Mouse (Mus musculus): ENCODE results near the gene Pld4.
A peak's percentile ranks its signal among the peaks of the same experiment; 100 is the strongest.

Gene Pld4

DNA sequence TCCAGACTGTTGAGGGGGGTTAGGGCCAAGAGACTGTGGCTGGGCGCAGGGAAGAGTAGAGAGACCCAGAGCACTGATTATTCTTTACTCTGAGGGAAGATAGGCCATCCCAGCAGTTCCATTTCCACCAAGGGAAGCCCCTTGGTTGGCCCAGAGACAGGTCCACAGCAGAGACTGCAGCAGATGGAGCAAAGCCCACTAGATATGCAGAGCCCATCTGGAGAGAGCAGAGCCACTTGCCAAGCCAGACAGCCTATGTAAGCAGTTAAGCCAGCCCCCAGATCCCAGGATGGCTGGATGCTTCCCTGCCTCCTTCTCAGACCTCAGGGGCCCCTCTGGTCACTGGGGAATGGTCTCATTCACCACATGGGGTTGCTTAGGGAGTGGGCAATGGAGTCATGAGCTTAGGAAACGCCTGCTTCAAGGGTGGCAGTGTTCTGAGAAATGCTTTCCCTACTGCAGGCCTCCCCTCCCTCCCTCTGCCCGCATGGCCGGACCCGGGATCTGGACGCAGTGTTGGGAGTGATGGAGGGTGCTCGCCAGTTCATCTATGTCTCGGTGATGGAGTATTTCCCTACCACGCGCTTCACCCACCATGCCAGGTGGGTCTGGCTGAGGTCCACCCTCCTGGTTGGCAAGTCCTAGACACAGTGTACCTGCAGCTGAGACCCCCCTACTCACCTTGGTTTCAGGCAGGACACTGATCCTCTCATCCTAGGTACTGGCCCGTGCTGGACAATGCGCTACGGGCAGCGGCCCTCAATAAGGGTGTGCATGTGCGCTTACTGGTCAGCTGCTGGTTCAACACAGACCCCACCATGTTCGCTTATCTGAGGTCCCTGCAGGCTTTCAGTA is 6.8 kb downstream of the Pld4 start:
- DNase-seq (ENCODE audit: low read depth, low spot score): no peak

DNA sequence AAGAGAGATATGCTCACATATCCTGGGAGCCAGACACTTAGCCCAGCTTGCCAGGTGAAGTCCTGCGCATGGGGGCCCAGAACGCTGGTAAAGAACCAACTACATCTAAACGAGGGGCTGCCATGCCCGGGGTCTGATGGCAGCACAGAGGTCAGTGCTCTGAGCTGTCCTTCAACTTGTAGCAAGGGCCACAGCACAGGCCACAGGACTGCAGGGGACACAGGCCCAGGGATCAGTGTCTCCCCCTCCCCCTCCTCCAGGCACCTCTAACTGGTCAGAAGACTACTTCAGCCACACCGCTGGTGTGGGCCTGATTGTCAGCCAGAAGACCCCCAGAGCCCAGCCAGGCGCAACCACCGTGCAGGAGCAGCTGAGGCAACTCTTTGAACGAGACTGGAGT is 7.7 kb downstream of the Pld4 start:
- no peak for DNase-seq (ENCODE audit: low read depth, low spot score)

DNA sequence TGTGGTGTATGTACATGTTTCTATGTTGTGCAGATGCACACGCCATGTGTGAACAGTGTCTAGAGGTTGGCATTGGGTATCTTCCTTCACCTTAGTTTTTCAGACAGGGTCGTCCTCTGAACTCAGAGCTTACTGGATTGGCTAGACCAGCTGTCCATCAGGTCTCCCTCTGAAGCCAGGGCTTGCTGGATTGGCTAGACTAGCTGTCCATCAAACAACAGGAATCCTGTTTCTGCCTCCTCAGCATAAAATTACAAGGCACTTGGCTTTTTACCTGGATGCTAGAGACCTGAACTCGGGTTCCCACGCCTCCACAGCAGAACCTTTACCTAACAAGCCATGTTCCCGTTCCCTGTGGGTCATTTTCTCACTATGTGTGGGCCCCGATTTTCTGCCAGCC is 8.6 kb downstream of the Pld4 start:
- DNase-seq (ENCODE audit: low read depth, low spot score): peak; percentile 15

DNA sequence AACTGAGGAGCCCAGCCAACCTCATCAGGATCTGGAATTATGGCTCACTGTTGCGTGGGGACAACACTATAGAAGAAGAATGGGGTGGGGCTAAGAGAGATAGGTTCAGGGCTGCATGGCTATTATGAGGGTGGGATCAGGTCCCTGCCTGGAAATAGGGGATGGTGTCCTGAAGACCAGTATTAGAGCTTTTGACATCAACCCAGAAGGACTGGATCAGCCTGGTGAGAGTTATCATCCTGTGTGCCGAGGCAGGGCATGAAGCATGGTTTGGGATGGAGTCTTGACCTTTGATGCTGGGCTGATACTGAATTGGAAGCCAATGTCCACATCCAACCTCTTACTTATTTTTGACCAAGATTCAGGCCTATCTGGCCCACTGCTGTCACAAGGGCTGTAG is 9.3 kb downstream of the Pld4 start:
- no peak for DNase-seq (ENCODE audit: low read depth, low spot score)

DNA sequence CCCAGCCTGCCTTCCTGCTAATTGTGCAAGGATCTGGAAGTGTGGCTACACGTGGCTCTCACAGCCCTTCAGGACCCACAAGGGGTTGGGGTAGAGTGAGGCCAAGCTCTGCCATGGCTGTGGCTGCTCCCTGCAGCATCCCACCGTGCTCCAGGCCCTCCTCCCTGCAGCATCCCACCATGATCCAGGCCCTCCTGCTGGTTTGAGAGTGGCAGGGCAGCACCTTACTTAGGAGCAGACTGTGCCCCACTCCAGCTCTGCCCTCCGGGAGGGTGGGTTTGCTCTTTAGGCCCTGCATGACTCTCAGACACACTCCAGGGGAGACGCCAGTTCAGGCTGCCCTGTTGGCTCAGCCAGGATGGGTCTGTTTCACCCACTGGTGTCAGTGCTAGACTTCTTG is 9.9 kb downstream of the Pld4 start:
- no peak for DNase-seq (ENCODE audit: low read depth, low spot score)

DNA sequence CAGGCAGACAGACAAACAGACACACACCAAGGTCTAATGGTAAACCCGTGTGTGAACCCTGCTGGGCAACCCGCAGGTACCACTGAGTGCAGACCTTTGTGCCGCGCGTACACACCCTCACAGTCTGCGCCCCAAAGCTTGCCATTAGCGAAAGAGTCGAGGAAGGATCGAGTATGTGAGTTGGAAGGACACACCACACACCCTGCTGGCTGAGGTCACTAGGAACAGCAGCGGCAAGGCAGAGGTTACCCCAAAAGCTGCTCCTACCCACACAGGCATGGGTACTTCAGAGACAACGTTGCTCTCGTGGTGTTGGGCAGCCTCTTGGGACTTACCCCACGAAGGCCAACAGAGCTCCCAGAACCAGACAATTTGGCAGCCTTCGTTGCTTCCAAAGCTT is 11.9 kb downstream of the Pld4 start:
- DNase-seq (ENCODE audit: low read depth, low spot score): no peak

DNA sequence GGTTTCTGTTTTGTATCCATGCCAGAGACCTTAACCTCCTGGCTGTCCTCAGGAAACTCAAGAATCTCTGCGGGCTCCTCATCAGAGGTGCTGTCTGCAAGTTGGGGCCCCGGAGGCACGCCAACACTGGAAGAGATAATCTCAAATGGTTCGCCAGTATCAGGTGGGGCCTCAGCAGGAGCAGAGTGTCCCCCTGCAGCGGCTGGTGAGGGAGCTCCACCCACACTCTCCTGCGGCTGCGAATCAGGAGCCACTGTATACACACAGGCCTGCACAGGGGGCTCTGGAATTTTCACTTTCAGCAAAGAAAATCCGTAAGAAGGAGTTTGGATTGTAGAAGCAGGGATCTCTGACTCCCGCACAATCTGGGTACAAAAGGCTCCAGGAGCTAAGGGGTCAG is 12.9 kb downstream of the Pld4 start:
- DNase-seq (ENCODE audit: low read depth, low spot score): no peak

DNA sequence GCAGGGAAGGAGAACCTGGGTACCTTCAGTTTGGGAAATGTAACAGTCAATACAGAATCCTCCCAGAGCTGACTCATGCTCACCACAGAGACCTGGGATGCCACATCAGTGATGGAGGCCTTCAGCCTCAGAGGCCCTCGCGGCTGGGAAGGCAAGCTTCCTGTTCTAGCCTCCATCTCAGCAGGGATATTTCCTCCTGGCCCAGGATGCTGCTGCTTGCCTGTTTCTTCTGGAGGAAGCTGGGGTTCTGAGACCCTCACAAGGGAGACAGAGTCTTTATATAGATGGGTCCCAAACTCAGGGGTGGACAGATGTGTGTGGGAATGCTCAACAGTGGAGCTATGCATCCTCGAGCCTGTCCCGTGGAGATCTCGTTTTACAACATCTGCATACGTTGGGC is 13.6 kb downstream of the Pld4 start:
- DNase-seq (ENCODE audit: low read depth, low spot score): no peak

DNA sequence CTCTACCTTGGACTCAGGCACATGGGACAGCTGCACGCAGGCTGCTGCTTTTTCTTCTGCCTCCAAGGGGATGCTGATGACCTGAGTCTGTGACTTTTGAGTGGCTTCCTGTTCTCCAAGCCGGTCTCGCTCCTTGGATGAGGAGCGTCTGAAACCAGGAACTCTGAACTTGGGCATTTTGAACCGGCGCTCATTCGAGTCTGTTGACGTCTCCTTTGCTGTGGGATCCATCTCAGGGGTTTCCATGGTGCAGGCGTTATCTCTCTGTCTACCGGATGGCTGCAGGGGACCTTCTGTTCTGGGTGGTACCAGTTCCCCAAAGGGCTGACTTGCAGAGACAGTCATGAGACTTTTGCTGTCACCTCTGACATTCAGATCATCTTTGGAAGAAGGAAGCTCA is 14.0 kb downstream of the Pld4 start:
- no peak for DNase-seq (ENCODE audit: low read depth, low spot score)

DNA sequence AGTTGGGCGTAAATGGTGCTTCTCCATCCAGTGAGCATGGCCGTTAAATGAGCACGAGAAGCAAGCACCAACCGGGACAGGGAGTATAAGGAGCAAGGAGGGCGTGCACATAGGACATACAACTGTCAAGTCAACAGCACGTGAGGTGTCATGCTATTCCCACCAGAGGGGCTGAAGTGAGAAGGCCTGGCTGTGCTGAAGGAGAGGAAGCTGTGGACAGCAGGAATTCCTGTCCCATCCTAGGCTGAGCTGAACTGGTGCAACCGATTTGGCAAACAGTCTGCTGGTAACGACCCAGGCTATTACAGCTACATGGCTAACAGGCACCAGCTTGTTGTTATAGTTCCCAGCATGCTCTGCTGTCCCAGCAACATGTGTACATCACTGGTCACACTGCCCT is 30.6 kb downstream of the Pld4 start:
- DNase-seq (ENCODE audit: low read depth, low spot score): no peak

DNA sequence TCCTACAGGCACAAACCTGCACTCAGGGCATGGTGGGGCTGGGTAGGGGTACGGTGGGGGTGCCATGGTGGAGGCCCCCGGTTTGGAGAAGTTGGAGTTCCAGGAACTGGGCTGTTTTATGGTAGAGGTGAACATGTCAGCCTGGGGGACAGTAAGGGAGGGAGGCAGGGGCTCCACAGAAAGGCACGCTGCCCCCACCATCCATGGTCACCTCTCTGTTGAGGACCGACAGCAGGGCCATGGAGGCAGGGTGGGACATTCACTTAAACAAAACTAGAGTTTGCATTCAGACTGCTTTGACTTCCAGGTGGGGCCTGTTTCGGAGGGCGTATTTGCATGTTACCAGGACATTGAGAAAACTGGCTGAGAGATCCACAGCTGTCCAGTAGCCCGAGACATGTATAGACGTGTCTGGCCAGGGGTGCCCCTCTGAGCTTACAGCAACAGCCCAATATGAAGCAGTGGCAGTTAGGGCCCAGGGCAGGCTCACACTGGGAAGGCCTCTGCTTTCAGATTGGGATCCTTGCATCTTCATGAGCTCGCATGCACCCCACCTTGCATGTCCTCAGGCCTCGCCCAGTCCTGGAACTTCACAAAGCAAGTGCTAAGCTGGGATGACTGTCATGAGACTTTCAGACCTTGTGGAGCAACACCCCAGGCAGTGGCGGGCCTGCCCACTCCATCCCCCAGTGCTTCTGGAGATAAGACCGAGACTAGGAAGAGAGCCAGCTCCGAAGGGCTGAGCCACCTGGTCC is 33.3 kb downstream of the Pld4 start:
- DNase-seq (ENCODE audit: low read depth, low spot score): no peak

DNA sequence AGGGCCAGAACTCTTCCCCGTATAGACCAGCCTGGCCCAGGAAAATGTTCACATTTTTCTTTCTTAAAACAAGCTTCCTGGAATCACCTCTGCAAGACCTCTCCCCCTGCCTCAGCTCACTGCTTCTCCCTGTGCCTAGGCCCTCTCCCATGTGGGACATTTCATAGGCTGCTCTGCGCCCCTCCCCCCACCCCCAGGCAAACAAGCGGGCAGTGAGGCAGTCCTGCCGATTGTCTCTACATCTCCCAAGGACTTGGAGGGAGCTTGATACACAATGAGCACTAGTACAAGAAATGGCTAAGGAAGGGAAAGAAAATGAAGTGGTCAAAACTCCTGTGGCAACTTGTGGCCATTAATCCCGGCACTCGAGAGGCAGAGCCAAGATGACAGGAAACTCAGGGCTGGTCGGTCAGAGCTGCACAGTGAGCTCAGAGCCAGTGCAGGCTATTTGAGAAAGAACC is 33.9 kb downstream of the Pld4 start:
- no peak for DNase-seq (ENCODE audit: low read depth, low spot score)

DNA sequence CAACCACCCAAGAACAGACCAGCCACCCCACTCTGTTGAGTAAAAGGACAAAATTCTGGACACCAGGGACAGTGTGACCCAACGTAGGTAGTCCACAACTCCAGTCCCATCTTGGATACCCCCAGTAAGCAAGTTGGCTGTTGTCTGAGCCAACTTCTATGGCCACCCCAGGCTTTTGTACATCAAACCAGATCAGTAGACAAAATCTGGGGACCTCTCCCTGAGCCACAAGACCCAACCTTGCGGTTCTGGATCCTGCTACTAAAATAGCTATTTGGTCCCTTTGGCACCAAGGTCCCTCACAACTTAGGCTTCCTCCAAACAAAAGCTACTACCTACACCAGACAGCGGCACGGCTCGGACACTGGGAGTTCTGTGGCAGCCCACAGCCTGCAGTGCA is 34.5 kb downstream of the Pld4 start:
- no peak for DNase-seq (ENCODE audit: low read depth, low spot score)

DNA sequence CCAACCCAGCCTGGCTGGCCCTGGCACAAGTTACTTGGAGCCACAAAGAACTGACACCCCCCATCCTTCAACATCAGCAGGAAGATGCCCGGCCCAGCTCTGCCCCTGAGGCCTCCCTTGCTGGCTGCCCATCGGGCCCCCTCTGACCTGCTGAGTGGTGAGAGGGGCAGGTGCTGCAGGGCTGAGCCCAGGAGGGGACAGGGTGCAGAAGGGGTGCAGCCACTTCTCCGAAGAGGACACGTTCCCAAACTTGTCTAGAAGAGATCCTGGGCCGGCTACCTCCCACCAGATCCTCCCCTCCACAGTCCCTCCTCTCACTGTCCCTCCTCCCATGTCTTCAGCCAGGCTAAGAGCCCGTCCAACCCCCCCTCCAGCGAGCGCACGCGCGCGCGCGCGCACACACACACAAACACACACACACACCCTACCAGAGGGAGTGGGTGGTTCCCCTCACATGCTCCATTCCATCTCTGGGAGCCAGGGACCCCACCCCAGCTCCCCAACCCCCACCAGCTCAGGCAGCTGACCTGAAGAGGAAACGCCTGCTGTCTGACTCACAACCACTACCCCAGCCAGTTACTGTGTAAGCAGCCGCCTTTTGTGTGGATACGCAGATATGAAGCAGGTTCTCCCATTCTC is 35.1 kb downstream of the Pld4 start:
- DNase-seq (ENCODE audit: low read depth, low spot score): no peak

DNA sequence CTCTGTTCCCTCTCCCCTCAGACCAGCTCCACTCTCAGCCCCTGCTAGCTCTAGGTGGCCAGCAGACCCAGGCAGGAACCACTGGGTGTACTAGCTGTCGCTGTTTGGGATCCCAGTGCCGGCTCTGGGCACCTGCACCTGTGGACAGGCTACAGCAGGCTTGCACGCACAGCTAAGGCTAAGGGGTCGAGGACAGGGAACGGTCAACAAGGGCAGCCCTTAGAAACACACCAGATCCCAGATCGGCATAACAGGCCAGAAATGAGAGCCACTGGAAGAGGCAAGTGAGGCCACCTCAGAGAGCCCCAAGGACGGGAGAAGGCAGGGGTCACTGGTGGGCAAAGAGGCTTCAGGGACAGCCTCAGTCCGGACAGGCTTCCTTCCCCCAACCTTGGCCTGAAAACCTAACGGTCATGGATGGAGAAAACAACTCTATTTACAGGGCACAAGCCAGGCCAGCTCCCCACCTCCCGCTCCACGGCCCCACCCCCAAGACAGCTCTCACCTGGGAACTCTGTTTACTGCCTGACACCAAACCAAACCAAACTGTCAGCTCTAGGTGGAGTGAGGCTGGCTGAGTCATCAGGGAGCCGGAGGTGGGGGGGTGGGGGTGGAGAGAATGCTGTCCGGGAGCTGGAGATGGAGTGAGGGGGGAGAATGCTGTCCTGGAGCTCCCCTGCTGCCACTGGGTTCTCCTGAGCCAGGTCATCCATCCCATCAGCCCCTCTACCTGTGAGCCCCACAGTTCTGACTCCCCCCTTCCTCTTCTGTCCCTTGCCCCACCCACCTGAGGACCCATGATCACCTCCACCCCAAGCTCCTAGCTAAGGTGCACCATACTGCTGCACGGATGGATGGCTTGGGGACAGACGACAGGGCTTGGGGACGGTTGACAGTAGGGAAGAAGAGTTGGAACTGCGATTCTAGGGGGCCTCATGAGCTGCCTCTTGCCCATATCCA is 36.4 kb downstream of the Pld4 start:
- DNase-seq (ENCODE audit: low read depth, low spot score): no peak

DNA sequence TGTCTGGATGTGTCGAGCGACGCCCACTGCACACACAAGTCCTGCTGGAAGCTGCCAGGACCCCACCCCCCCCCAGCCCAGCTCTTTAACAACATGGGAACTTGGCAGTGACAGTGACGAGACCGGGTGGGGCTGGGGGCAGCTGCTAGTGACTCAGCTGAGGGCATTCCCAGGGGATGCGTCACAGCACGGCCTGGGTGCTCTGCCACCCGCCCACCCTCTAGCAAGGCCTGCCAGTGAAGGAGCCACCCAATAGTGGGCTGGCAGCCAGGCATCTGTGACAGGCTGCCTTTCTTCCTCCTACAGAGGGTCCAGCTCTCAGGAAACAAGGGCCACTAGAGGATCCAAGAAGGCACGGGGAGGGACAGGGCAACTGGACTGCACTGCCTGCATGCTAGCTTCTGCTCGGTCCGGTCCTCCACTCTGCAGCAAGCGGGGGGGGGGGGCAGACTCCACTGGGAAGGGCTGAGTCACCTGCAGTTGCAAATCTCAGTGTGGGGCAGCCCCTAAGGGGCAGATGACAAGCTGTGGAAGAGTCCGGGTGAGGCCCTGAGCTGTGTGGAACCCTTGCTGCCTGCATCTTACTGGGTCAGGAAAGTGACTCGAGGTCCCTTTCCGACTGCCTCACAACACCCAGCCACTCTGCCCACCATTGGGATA is 37.3 kb downstream of the Pld4 start:
- no peak for DNase-seq (ENCODE audit: low read depth, low spot score)

DNA sequence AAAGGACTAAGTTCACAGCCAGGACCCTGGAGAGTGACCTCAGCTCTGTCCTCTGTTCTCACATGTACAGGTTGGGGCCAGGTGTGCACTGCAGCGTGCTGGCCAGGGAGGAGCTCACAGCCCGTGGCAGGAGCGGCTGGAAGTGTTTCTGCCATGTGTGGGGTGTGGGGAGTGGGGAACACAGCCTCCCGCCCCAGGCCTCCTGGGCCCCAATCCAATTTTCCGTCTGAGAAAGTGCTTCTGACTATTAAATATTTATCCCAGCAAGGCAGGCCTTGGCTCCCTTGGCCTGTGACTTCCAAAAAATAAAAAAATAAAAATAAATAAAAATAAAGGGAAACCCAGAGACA is 37.9 kb downstream of the Pld4 start:
- DNase-seq (ENCODE audit: low read depth, low spot score): no peak

DNA sequence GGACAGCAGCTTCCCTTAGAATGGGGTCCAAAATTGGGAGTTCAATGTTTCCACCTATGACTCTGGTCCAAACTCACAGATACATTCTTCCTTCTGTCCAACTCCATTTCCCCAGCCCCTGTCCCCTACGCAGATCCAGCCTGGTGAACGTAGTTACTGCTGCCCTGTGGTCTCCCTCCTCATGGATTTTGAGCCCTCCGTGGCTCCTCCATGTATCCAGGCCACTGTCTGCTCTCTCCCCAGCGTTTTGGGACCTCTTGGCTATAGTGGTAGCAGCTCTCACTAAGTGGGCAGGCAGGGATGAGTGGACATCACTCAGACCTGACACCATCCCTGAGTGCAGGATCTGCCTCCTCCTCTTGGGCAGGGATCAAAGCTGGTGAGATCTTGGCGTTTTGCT is 38.3 kb downstream of the Pld4 start:
- no peak for DNase-seq (ENCODE audit: low read depth, low spot score)

DNA sequence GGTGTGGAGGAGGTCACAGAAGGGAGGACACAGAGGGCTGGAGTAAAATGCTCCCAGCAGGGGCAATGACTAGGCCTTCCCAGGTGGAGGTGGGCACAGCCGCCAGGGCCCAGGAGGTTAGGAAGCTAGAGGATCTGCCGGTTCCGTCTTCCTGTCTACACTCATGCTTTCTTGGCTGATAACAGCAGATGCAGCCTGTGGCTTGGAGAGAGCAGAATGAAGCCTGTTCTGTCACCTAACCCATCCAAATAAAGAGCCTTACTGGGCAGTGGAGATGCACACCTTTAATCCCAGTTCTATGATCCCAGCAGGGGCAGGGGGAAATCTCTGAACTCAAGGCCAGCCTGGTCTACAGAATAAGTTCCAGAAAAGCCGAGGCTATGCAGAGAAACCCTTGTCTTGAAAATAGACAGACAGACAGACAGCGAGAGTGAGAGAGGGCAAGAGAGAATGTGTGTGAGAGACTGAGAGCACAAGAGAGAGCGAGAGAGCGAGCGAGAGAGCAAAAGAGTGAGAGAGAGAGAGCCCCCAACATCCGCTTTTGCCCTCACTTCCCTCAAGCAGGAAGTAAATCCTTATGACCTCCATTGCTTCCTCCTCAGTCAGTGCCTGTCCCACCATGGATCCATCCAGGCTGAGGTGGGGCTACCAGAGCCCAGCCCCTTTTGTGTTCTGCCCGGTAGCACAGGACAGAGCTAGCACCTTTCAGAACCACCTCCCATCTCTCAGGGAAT is 38.9 kb downstream of the Pld4 start:
- no peak for DNase-seq (ENCODE audit: low read depth, low spot score)

DNA sequence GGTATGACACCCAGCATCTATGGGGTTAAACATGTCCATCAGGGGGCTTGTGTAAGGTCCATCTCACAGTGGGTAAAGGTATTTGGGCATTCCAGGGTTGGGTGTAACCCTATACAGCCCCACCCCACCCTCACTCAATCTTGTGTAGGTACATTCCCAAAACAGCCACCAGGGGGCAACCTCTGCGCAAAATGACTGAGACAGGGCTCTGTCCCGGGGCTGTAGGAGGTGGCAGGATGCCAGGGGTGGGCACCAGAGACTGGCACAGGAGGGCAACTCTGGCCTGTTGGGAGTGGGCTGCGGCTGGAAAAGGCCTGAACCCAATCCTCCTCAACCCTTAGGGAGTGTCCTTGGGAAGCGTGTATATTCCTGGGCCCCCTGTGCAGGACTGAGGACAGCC is 40.0 kb downstream of the Pld4 start:
- peak; percentile 87 for DNase-seq (ENCODE audit: low read depth, low spot score)
